Comparison of ENCODE assay signal across 8 mouse cellular contexts in genomic region chr4:106839254-106839834, GRCm38 (mm10). TPM values are rescaled to one million over a fixed set of nuclear protein-coding genes. Genes with fewer than 3 reads are reported as not detected.
A peak's percentile ranks its signal among the peaks of the same experiment; 100 is the strongest.
DNase-seq lines count a peak whose midpoint lies in the region; ATAC-seq and TF ChIP-seq lines count a peak whose summit lies in the region.

No protein-coding gene starts in this region.

- peak overlapping the region; percentile 57 for H3K4me3 ChIP-seq in heart, embryonic 16.5 days (ENCODE audit: low read length)
- H3K4me3 ChIP-seq in layer of hippocampus, adult 2 months: peak overlapping the region; percentile 80

- H3K4me2 ChIP-seq in heart, embryonic 16.5 days (ENCODE audit: low read depth, low read length): peak overlapping the region; percentile 73

- TF ChIP-seq CTCF in layer of hippocampus, adult 2 months (conservative IDR thresholded peaks at IDR 0.05): no peak

- ATAC-seq in erythroid progenitor cell, adult 5-6 weeks (replicated peaks; ENCODE audit: low FRiP score, poor library complexity, severe bottlenecking): peak; percentile 43
- peak; percentile 33 for ATAC-seq in heart, embryonic 16.5 days (replicated peaks; ENCODE audit: extremely low read depth, insufficient read depth, low FRiP score)

- DNase-seq in layer of hippocampus, adult 18-20 months (ENCODE audit: low spot score in 2 of 2): peak; percentile 10 to 44
- no peak for DNase-seq in layer of hippocampus, adult 9-10 months (ENCODE audit: low spot score)
- peak; percentile 32 for DNase-seq in adrenal gland, adult 8-10 months
- DNase-seq in layer of hippocampus, adult 2 months (ENCODE audit: low spot score in 2 of 2): no peak
- peak; percentile 61 for DNase-seq in mesoderm, embryonic 11.5 days (ENCODE audit: low read depth, low spot score)
- peak; percentile 64 for DNase-seq in testis, postnatal 14 days (ENCODE audit: low spot score)

- 0% methylated on average over 32 of the region's 32 CpGs for WGBS in heart, embryonic 16.5 days

- H3K27ac ChIP-seq in heart, embryonic 16.5 days (ENCODE audit: low read length): peak overlapping the region; percentile 90
- H3K27ac ChIP-seq in layer of hippocampus, adult 2 months: peak overlapping the region; percentile 97

- no peaks in the 10 kb centered on the region for H3K27me3 ChIP-seq in heart, embryonic 16.5 days (ENCODE audit: control insufficient read depth, insufficient read depth, low read length)

- peak overlapping the region; percentile 75 for H3K9ac ChIP-seq in heart, embryonic 16.5 days (ENCODE audit: low read length)

- H3K36me3 ChIP-seq in heart, embryonic 16.5 days (ENCODE audit: control insufficient read depth, insufficient read depth): no peaks in the 10 kb centered on the region

- peaks cover 29% of the 10 kb centered on the region for H3K4me1 ChIP-seq in heart, embryonic 16.5 days (ENCODE audit: control insufficient read depth, insufficient read depth, low read length)

- H3K9me3 ChIP-seq in heart, embryonic 16.5 days (replicated peaks; ENCODE audit: control insufficient read depth, low read length): no peaks in the 10 kb centered on the region

RNA-seq across cellular contexts. Expression of gene Acot11, which starts 34.5 kb away (rescaled TPM):
- total RNA-seq in layer of hippocampus, adult 18-20 months (2021): 10 to 100 TPM; 46.7 to 52.6 TPM
- total RNA-seq in adrenal gland, adult 8-10 months (2022): 10 to 100 TPM in 3 of 4 experiments, 1 to 10 TPM in 1; 7.7 to 65.3 (median 27.8) TPM
- 4.2 and 6.8 TPM in 2 replicates for total RNA-seq in erythroid progenitor cell, adult 5-6 weeks (2015; ENCODE audit: low replicate concordance)
- total RNA-seq in erythroid progenitor cell, adult 5-6 weeks (2017; ENCODE audit: low replicate concordance): 4.5 and 5.3 TPM in 2 replicates
- polyA plus RNA-seq in heart, embryonic 16.5 days (2015; fragmentation: Nextera tagmentation; extraction: Ambion mirVana): 7.9 and 8.1 TPM in 2 replicates
- 10 to 100 TPM; 45.6 to 55.5 TPM for total RNA-seq in layer of hippocampus, adult 2 months (2021)

Comparison
In these comparisons a context has a peak if more than half of its experiments do, and no peak if none do; other contexts are left out.
1. DNase-seq: peak in layer of hippocampus, adult 18-20 months (2 of 2), adrenal gland, adult 8-10 months (single experiment), mesoderm, embryonic 11.5 days (single experiment) and testis, postnatal 14 days (single experiment); none in layer of hippocampus, adult 9-10 months (single experiment) and layer of hippocampus, adult 2 months (0 of 2).